Mouse (Mus musculus) retina, postnatal 1 day (tissue): Measurements from ENCODE around the gene Gm49378.

ENCODE experiments used
- DNase-seq: peaks from one replicate; pipeline ENCODE4 v3.0.0-alpha.2; 2012

Gm49378 gene

GRCm38 (mm10) chr14:55637795-55638194 is at the start of gene Gm49378:
Gene Gm49378, minus strand, starts transcription at chr14:55637895.
- no peak for DNase-seq

- no peak for DNase-seq
Measured at GRCm38 (mm10) chr14:55682118-55682493, 44.4 kb upstream of the Gm49378 start.

GRCm38 (mm10) chr14:55681160-55682117 is 43.7 kb upstream of the Gm49378 start, which contains the start of gene Tinf2:
Gene Tinf2, minus strand, starts transcription at chr14:55681820.
- peak; percentile 97 for DNase-seq

- DNase-seq: no peak
Measured at GRCm38 (mm10) chr14:55677615-55678014, 39.9 kb upstream of the Gm49378 start.

GRCm38 (mm10) chr14:55672741-55673060 is 35.0 kb upstream of the Gm49378 start:
- no peak for DNase-seq

- peak; percentile 98 for DNase-seq
Measured at GRCm38 (mm10) chr14:55671833-55672740, 34.4 kb upstream of the Gm49378 start, which contains the start of the genes Gmpr2 and Nedd8. Gene Gmpr2, plus strand, starts transcription at chr14:55671941. Gene Nedd8, minus strand, starts transcription at chr14:55672124.

GRCm38 (mm10) chr14:55671486-55671832 is 33.8 kb upstream of the Gm49378 start:
- no peak for DNase-seq

- no peak for DNase-seq
Measured at GRCm38 (mm10) chr14:55660636-55661035, 22.9 kb upstream of the Gm49378 start.

- DNase-seq: peak; percentile 94
Measured at GRCm38 (mm10) chr14:55659960-55660573, 22.4 kb upstream of the Gm49378 start, which contains the start of gene Mdp1. Gene Mdp1, minus strand, starts transcription at chr14:55660508.

GRCm38 (mm10) chr14:55658011-55658410 is 20.3 kb upstream of the Gm49378 start:
- DNase-seq: no peak

- no peak for DNase-seq
Measured at GRCm38 (mm10) chr14:55656935-55657334, 19.2 kb upstream of the Gm49378 start.

GRCm38 (mm10) chr14:55651528-55651927 is 13.8 kb upstream of the Gm49378 start:
- DNase-seq: no peak

GRCm38 (mm10) chr14:55649884-55650283 is 12.2 kb upstream of the Gm49378 start, which contains the start of gene Tssk4:
Gene Tssk4, plus strand, starts transcription at chr14:55650184.
- no peak for DNase-seq

GRCm38 (mm10) chr14:55644261-55644888 is 6.7 kb upstream of the Gm49378 start:
- DNase-seq: no peak

GRCm38 (mm10) chr14:55643060-55643907 is 5.6 kb upstream of the Gm49378 start, which contains the start of gene Tm9sf1:
Gene Tm9sf1, minus strand, starts transcription at chr14:55643806.
- DNase-seq: peak; percentile 91

- no peak for DNase-seq
Measured at GRCm38 (mm10) chr14:55642679-55643059, 5.0 kb upstream of the Gm49378 start.

GRCm38 (mm10) chr14:55641291-55641690 is 3.6 kb upstream of the Gm49378 start:
- no peak for DNase-seq

GRCm38 (mm10) chr14:55640816-55641215 is 3.1 kb upstream of the Gm49378 start:
- no peak for DNase-seq

- peak; percentile 95 for DNase-seq
Measured at GRCm38 (mm10) chr14:55635523-55636007, 2.1 kb downstream of the Gm49378 start, which contains the start of gene Ipo4. Gene Ipo4, minus strand, starts transcription at chr14:55635957.

GRCm38 (mm10) chr14:55634874-55635522 is 2.7 kb downstream of the Gm49378 start:
- no peak for DNase-seq
